Mouse (Mus musculus) liver, embryonic 15.5 days (tissue): ENCODE measurements around the gene Slc36a4. TPM values are rescaled to one million over a fixed set of nuclear protein-coding genes. Genes with fewer than 3 reads are reported as not detected.

Source experiments
- ATAC-seq: fragments of 200-750 bp; cut with Nextera tagmentation; 2 replicates; pipeline ENCODE4 v1.8.0; 2017; ENCODE audit warnings: moderate number of reproducible peaks, mild to moderate bottlenecking, moderate library complexity; ENCODE audit not compliant: insufficient read depth
- H3K27ac ChIP-seq: fragments of 300-500 bp; sonication (generic); replicated peaks from 2 replicates; pipeline ENCODE4 v1.5.1; 2015; ENCODE audit warnings: mild to moderate bottlenecking, inconsistent platforms
- H3K27me3 ChIP-seq: fragments of 300-500 bp; sonication (generic); 2 replicates; pipeline ENCODE4 v1.6.1; 2015; ENCODE audit warnings: mild to moderate bottlenecking, inconsistent platforms
- H3K36me3 ChIP-seq: fragments of 300-500 bp; sonication (generic); replicated peaks from 2 replicates; pipeline ENCODE4 v1.6.1; 2015; ENCODE audit warnings: moderate library complexity, mild to moderate bottlenecking, inconsistent platforms
- H3K4me1 ChIP-seq: fragments of 300-500 bp; sonication (generic); replicated peaks from 2 replicates; pipeline ENCODE4 v1.6.1; 2015; ENCODE audit warnings: inconsistent platforms
- H3K4me2 ChIP-seq: fragments of 300-500 bp; sonication (generic); 2 replicates; pipeline ENCODE4 v1.6.1; 2015; ENCODE audit warnings: moderate library complexity, mild to moderate bottlenecking, inconsistent platforms
- H3K4me3 ChIP-seq: fragments of 300-500 bp; sonication (generic); replicated peaks from 2 replicates; pipeline ENCODE4 v1.5.1; 2015; ENCODE audit warnings: mild to moderate bottlenecking, inconsistent platforms
- H3K9ac ChIP-seq: fragments of 300-500 bp; sonication (generic); 2 replicates; pipeline ENCODE4 v1.6.1; 2015; ENCODE audit warnings: moderate library complexity, mild to moderate bottlenecking, inconsistent platforms
- H3K9me3 ChIP-seq: fragments of 300-500 bp; sonication (generic); replicated peaks from 2 replicates; pipeline ENCODE4 v1.6.1; 2016; ENCODE audit warnings: inconsistent platforms
- WGBS: fragments of 180-500 bp; shearing (Covaris S2); methylation state at CpG from one replicate; pipeline ENCODE4 v1.1.7; 2015; ENCODE audit warnings: mixed read lengths; ENCODE audit not compliant: insufficient replicate concordance; 5-methylcytosine and 5-hydroxymethylcytosine counted together
- polyA plus RNA-seq: library from polyadenylated mRNA; unstranded; fragments of >200 nt; fragmentation: Nextera tagmentation; extraction: Ambion mirVana; gene quantifications from 2 replicates; pipeline ENCODE4 v1.2.1, GENCODE M21; 2015

The Slc36a4 gene
- polyA plus RNA-seq, 1 experiment from 2014 or later = 1.5 TPM

GRCm38 (mm10) chr9:15722506-15722905 lies 13.0 kb downstream of the Slc36a4 start:
- H3K9me3 ChIP-seq = no peaks in the 10 kb centered on the region
- no peak overlapping the region for H3K4me3 ChIP-seq
- H3K9ac ChIP-seq = no peak overlapping the region
- no peak overlapping the region for H3K4me2 ChIP-seq
- WGBS = 49% methylated on average over 8 of the region's 8 CpGs
- no peaks in the 10 kb centered on the region; the same call in 1 of the 2 replicates for H3K36me3 ChIP-seq
- ATAC-seq = no peak
- no peaks in the 10 kb centered on the region for H3K4me1 ChIP-seq
- H3K27me3 ChIP-seq = no peaks in the 10 kb centered on the region
- H3K27ac ChIP-seq = no peak overlapping the region

- H3K4me3 ChIP-seq = no peak overlapping the region
- no peaks in the 10 kb centered on the region for H3K9me3 ChIP-seq
- WGBS = 80% methylated on average over 8 of the region's 8 CpGs
- no peaks in the 10 kb centered on the region; the same call in 1 of the 2 replicates for H3K36me3 ChIP-seq
- no peaks in the 10 kb centered on the region for H3K27me3 ChIP-seq
- no peak overlapping the region for H3K4me2 ChIP-seq
- no peak overlapping the region for H3K9ac ChIP-seq
- no peak overlapping the region for H3K27ac ChIP-seq
- no peak for ATAC-seq
- H3K4me1 ChIP-seq = no peaks in the 10 kb centered on the region
Measured at GRCm38 (mm10) chr9:15727168-15727567, 17.6 kb downstream of the Slc36a4 start.

- H3K9me3 ChIP-seq = no peaks in the 10 kb centered on the region
- WGBS = 52% methylated on average over 13 of the region's 13 CpGs
- peak; percentile 22; the same call in 1 of the 2 replicates for ATAC-seq
- H3K4me1 ChIP-seq = no peaks in the 10 kb centered on the region
- 0 out of 2 replicates have a peak, but pooled peaks cover 3% of the 10 kb centered on the region for H3K36me3 ChIP-seq
- H3K27ac ChIP-seq = no peak overlapping the region
- no peak overlapping the region for H3K4me2 ChIP-seq
- no peak overlapping the region for H3K4me3 ChIP-seq
- H3K9ac ChIP-seq = no peak overlapping the region
- no peaks in the 10 kb centered on the region for H3K27me3 ChIP-seq
Measured at GRCm38 (mm10) chr9:15731758-15732748, 22.5 kb downstream of the Slc36a4 start.

- Histone ChIP-seq H3K9ac (no peak overlapping the region), H3K9me3 (no peaks in the 10 kb centered on the region), H3K4me3 (no peak overlapping the region), H3K36me3 (0 out of 2 replicates have a peak, but pooled peaks cover 3% of the 10 kb centered on the region), H3K27ac (no peak overlapping the region), H3K27me3 (no peaks in the 10 kb centered on the region), H3K4me2 (no peak overlapping the region), H3K4me1 (no peaks in the 10 kb centered on the region)
- ATAC-seq = no peak
- WGBS = 73% methylated on average over 11 of the region's 11 CpGs
Measured at GRCm38 (mm10) chr9:15734056-15734866, 24.7 kb downstream of the Slc36a4 start.

GRCm38 (mm10) chr9:15734867-15735131 lies 25.3 kb downstream of the Slc36a4 start:
- Histone ChIP-seq H3K4me3 (no peak overlapping the region), H3K9me3 (no peaks in the 10 kb centered on the region), H3K27ac (no peak overlapping the region), H3K4me2 (no peak overlapping the region), H3K27me3 (no peaks in the 10 kb centered on the region), H3K36me3 (0 out of 2 replicates have a peak, but pooled peaks cover 3% of the 10 kb centered on the region), H3K9ac (no peak overlapping the region), H3K4me1 (no peaks in the 10 kb centered on the region)
- ATAC-seq = no peak
- 78% methylated on average over 6 of the region's 6 CpGs for WGBS

GRCm38 (mm10) chr9:15737522-15737921 lies 28.0 kb downstream of the Slc36a4 start:
- H3K36me3 ChIP-seq = 0 out of 2 replicates have a peak, but pooled peaks cover 3% of the 10 kb centered on the region
- no peak for ATAC-seq
- H3K27ac ChIP-seq = no peak overlapping the region
- 57% methylated on average over 2 of the region's 2 CpGs for WGBS
- H3K9me3 ChIP-seq = no peaks in the 10 kb centered on the region
- H3K27me3 ChIP-seq = no peaks in the 10 kb centered on the region
- H3K4me2 ChIP-seq = no peak overlapping the region
- H3K4me3 ChIP-seq = no peak overlapping the region
- no peak overlapping the region for H3K9ac ChIP-seq
- no peaks in the 10 kb centered on the region for H3K4me1 ChIP-seq

- WGBS = 67% methylated on average over 4 of the region's 4 CpGs
- no peak overlapping the region for H3K9ac ChIP-seq
- no peak overlapping the region for H3K4me3 ChIP-seq
- 0 out of 2 replicates have a peak, but pooled peaks cover 3% of the 10 kb centered on the region for H3K36me3 ChIP-seq
- H3K27ac ChIP-seq = no peak overlapping the region
- no peak for ATAC-seq
- no peak overlapping the region for H3K4me2 ChIP-seq
- no peaks in the 10 kb centered on the region for H3K27me3 ChIP-seq
- no peaks in the 10 kb centered on the region for H3K4me1 ChIP-seq
- no peaks in the 10 kb centered on the region for H3K9me3 ChIP-seq
Measured at GRCm38 (mm10) chr9:15741428-15741827, 31.9 kb downstream of the Slc36a4 start.

GRCm38 (mm10) chr9:15741931-15742330 lies 32.4 kb downstream of the Slc36a4 start:
- no peak overlapping the region for H3K9ac ChIP-seq
- H3K36me3 ChIP-seq = 0 out of 2 replicates have a peak, but pooled peaks cover 2% of the 10 kb centered on the region
- H3K9me3 ChIP-seq = no peaks in the 10 kb centered on the region
- no peak overlapping the region for H3K27ac ChIP-seq
- no peaks in the 10 kb centered on the region for H3K4me1 ChIP-seq
- WGBS = 62% methylated on average over 6 of the region's 6 CpGs
- H3K4me3 ChIP-seq = no peak overlapping the region
- H3K4me2 ChIP-seq = no peak overlapping the region
- no peaks in the 10 kb centered on the region for H3K27me3 ChIP-seq
- no peak for ATAC-seq

GRCm38 (mm10) chr9:15745985-15746607 lies 36.6 kb downstream of the Slc36a4 start:
- no peak overlapping the region for H3K4me3 ChIP-seq
- H3K27me3 ChIP-seq = no peaks in the 10 kb centered on the region
- H3K36me3 ChIP-seq = no peaks in the 10 kb centered on the region
- H3K4me2 ChIP-seq = no peak overlapping the region
- H3K9me3 ChIP-seq = no peaks in the 10 kb centered on the region
- 46% methylated on average over 2 of the region's 2 CpGs for WGBS
- no peak overlapping the region for H3K27ac ChIP-seq
- H3K9ac ChIP-seq = no peak overlapping the region
- H3K4me1 ChIP-seq = no peaks in the 10 kb centered on the region
- no peak for ATAC-seq

- no peak for ATAC-seq
- Histone ChIP-seq H3K9ac (no peak overlapping the region), H3K36me3 (no peaks in the 10 kb centered on the region), H3K4me2 (no peak overlapping the region), H3K9me3 (no peaks in the 10 kb centered on the region), H3K27me3 (no peaks in the 10 kb centered on the region), H3K4me1 (no peaks in the 10 kb centered on the region), H3K27ac (no peak overlapping the region), H3K4me3 (no peak overlapping the region)
- WGBS = 59% methylated on average over 7 of the region's 7 CpGs
Measured at GRCm38 (mm10) chr9:15746636-15747035, 37.1 kb downstream of the Slc36a4 start.

GRCm38 (mm10) chr9:15748383-15748782 lies 38.8 kb downstream of the Slc36a4 start:
- Histone ChIP-seq H3K4me2 (no peak overlapping the region), H3K9ac (no peak overlapping the region), H3K36me3 (no peaks in the 10 kb centered on the region), H3K4me3 (no peak overlapping the region), H3K27me3 (no peaks in the 10 kb centered on the region), H3K9me3 (no peaks in the 10 kb centered on the region), H3K4me1 (no peaks in the 10 kb centered on the region), H3K27ac (no peak overlapping the region)
- ATAC-seq = no peak
- 67% methylated on average over 5 of the region's 5 CpGs for WGBS
